Mouse (Mus musculus) layer of hippocampus, adult 9-10 months (tissue): Measurements from ENCODE around the gene Lypd6.

Experiments
- DNase-seq: peaks from one replicate; pipeline ENCODE4 v3.0.0; 2022; ENCODE audit warnings: low spot score

Lypd6 gene

DNA sequence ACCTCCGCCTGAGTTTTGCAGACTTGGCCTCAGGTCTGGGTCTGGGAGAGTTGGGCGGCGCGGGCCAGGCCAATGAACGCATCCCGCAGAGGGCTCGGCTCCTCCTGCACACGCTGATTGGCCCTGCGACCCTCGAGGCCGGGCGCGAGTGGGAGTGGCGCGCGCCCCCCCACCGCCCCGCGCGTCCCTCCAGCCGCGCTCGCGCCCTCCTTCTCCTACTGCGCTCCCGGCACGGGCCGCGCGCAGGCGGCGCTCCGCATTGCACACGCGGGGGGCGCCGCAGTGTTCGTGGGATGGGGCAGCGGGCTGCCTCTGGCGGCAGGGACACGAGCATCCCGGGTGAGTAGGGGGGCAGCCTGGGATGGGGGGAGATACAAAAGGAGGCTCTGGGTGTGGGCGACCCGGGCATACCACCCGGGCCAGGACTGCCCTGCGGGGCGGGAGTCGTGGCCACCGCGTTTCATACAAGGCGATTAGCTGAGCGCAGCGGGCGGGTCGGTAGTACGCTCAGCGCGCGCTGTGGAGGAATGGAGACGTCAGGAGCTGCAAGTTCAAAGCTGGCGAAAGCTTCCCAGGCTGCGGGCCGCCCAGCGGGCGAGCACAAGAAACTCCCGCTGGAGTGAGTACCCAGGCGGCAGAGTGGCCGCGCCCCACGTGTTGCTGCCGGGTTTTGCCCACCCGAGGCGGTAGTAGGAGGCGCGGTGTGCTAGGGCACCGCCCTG, at the start of gene Lypd6:
Gene Lypd6 (plus strand): TSS at position 184 of the 722 bp plus-strand sequence.
- DNase-seq, result no peak

DNA sequence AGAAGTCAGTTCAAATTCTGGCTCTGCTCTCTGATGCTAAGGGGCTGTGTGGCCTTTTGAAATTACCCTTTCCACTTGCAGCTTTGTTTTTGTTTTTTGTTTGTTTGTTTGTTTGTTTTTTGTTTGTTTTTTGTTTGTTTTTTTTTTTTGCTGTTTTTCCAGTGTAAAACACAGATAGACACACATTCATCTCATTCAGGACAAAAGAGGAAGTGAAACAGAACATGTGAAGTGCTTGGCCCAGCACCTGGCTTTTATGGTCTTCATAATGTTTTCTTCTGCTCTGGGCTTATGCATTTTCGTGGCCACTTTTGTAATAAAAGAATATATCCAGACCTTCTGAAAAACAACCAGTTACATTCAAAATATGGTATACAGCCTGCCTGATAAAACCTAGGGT, 46.8 kb upstream of the Lypd6 start:
- no peak for DNase-seq

DNA sequence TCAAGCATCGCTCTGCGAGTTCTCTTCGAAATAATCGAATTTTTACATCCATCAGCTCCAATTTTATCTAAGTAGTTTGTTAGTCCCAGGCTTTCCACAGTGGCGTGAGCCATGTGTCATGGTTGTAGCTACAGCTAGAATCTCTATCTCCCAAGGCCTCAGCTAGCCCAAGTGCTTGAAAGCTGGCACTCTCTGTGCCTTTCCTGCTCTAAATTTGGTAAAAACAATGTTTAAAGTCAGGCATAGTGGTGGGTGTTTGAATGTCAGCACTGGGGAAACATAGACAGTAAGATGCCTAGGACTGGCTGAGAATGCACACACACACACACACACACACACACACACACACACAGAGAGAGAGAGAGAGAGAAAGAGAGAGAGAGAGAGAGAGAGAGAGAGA, 40.7 kb upstream of the Lypd6 start:
- DNase-seq, result no peak

DNA sequence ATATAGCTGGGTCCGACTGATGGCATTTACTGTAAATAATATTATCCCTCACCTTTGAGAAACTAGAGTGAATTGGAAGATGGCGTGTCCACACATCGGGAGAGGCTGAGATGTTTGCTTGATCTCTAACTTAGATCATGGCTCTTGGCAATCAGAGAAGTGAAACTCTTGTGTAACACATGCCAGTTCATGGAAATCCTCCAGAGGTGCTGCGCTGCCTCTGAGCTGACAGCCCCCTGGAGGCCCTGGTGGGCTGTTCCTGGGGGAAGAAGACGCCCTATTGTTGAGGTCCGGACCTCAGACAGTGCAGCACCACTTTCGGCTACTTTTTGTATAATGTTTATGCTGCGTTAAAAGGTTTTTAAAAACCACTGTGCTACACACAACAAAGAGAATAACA, 37.3 kb upstream of the Lypd6 start:
- no peak for DNase-seq

DNA sequence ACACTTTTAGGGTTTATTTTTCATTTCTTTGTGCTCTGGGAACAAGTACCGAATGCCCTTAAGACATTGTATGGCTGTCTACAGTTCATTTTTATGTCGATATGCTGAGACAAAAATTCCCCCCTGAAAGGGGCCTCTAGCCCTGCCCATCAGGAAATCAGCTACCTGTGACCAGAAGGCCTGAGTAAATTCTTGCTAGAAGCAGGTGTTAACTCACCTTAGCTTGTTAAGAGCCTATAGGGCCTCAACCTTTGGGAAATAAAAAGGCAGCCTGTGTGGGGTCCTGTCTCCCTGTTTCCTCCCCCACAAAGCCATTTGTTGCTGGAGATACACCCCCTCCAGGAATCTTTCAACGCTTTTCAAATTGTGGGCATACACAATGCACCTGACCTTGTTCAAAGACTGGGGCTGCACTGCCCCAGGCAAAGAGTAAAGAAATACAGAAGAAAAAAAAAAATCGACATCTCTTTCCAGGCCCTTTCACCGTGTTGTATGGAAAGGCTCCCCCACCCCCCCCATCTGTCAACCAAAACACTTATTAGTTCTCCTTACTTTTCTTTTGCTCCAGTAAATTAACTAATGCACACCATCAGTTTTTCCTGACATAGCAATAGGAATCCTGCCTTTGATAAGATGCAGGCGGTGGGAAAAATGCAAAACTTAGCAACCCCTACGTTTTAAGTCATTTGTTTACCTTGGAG, 21.9 kb upstream of the Lypd6 start:
- DNase-seq, result no peak

DNA sequence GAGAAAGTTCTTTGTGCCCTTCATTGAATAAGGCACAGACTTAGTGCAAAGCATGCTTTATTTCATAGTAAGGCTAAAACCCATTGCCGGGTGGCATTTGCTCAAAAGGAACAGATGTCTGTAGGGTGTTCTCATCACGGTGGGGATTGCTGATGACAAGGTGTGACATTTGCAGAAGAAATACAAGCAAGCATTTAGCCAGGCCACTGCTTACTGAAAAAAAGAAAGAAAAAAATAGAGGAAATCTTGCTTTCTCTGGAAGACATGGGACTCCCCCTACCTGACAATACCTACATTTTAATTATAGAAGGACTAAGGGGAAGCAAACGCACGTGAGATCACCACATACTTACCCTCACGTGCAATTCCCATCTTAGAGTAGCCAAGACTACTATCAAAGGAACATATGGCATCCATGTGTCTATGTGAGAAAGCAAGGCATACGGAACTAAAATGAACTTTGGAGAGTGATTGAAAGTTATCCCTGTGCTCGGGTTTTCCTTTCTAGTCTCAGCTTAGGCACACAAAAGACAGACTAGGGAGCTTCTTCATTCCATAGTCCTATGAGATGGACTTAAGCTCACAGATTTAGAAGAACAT, 21.3 kb upstream of the Lypd6 start:
- no peak for DNase-seq

DNA sequence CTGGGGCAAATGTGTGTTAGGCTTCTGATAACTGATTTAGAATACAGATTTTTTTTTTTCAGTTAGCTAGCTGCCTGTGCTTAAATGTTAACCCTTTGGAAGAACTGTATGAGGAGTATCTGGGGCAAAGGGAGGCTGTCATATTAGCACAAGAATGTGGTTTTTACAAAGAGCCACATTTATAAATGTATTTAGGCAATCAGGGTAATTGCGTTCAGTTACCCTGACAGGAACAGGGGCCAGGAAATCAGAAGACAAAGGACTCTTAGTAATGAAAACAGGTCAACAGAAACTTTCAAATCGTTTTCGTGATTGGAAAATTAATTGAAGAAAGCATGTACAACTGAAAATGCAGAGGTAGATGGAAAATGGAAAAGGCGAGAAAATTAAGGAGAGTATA, 20.4 kb upstream of the Lypd6 start:
- no peak for DNase-seq

DNA sequence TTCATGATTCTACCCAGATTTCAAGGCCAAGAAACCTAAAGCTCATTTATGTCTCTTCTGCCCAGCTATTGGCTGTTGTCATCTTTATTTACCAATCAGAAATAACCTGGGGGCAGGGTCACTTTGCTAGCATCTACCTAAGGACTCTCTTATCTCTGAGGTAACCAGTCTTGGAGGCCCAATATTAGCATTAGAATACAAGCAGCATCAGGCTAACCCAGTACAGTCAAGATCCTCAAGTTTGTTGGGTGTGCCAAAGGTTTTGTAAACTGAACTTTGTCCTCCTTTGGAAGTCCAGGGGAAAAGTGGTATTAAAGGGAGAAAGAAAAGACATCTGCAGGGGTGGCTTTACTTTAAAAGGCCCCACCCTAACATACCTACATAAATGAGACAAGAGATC, 17.8 kb upstream of the Lypd6 start:
- no peak for DNase-seq

DNA sequence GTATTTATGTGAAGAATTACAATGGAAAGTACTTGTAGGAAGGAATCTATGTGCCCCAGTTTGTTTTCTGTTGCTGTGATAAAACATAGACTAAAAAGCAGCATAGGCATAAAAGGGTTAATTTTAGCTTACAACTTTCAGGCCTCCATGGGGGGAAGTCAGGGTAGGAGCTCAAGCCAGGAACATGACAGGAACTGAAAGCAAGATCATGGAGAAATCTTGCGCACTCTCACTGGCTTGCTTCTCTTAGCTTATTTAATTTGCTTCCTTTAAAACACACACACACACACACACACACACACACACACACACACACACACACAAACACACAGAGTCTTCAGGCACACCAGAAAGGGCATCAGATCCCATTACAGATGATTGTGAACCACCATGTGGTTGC, 12.3 kb upstream of the Lypd6 start:
- no peak for DNase-seq

DNA sequence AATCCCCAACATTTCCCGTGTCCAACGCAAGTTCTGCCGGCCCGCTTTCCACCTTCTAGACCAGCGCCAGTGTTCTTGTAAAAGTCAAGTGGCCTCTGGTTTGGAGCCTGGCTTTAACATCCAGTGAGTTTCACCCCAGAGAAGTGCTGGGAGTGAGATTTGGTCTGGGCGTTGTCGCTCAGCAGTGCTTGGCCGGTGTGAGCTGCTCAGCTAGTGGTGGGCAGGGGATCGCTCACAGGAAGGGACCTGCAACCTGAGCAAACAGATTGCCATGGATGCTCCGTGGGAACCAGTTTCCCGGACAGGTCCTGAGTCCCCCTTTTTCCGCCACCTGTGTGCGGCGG, 355 bp upstream of the Lypd6 start:
- no peak for DNase-seq

DNA sequence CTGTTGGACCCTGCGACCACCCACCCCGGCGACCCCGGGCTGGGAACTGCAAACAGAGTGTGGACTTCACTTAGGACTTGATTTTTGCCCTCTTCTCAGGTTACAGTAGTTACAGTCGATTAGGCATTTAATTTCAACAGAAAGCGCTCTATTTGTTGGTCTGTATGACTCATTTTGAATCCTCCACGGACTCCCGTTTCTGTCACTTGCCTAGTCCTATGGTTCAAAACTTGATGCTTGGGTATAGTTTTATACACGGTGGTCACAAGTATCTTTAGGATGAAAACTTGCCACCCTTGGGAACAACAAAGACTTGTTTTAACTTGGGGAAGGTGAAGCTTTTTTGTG, 713 bp downstream of the Lypd6 start:
- no peak for DNase-seq

DNA sequence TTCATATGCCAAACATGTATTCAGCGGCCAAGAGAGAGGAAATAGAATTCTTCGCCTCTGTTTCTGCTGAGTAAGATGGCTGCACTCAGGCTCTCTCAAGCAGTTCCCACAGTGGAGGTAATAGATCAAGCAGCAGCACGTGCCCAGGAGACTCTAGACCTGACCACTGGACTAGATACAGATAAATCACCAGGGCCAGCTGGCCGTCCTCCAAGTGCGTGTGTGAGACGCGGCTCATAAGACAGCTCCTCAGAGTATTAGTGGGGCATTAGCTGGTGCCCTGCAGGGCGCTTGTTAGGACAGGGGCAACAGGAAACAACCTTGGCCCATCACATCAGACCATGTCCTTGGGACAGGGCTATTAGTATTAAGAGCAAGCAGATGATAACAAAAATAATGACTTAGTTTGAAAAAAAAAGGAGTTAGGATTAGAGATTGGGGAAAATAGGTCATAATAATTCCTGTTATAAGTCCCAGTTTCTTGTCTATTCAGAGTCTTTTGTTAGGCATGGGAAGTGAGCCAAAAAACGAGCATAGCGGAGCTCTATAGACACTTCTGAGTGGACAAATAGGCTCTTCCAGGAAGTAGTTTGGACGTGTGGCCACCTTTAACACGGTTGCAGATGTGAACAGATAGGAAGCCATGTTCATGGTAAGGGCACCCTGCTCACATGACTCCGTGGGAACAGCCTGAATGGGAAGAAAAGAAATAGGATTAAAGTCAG, 3.5 kb downstream of the Lypd6 start:
- no peak for DNase-seq

DNA sequence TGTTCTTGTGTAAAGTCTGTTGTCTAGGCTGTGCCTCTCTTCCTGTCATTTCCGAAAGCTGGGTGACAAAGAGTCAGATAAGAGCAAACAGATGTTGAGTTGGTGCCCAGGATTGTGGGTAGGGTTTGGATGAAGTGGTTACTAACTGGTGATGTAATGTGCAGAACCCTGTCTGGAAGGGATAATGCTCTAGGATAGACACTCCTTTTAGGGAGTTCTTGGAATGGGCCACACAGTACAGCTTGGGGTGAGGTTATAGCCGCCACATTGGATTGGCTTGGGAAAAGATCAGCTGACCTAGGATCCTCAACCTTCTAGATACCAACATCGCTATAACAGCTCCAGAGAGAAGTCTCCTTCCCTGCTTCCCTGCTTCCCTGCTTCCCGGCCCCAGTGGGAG, 5.9 kb downstream of the Lypd6 start:
- DNase-seq, result no peak

DNA sequence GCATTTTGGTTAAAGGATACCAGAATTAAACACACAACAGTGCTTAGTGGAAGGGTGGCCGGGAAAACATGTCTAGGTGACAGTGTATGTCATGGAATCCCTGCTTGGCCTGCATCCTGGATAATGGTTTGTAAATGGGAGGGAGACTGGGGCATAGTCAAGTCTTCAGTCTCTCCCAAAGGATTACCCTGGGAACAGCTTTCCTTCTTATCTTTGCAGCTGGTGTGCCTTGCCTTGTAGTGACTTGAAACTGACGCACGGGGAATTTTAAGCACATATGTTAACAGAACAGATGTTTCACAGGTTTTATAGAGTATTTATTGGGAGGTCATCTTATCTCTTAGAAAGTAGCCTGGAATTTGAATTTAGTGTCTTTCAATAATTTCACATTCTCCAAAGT, 18.5 kb downstream of the Lypd6 start:
- DNase-seq, result no peak

DNA sequence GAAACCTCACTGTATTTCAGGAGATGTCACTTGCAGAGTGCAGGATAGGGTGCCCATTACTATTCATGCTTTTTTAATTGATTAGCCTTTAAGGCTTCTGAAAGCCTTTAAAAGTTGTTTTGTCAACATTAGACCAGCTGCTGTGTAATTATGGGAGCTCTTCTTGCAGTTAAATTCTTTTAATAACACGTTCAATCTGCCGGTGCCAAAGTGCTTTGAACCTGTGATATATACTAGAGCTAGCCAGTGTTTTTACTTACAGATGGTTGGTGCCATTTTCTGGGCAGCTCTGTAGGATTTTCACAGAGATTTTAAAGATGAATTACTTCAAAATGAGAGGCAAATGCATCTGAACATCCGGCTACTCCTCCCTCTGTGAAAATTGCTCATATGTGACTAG, 21.5 kb downstream of the Lypd6 start:
- DNase-seq, result no peak

DNA sequence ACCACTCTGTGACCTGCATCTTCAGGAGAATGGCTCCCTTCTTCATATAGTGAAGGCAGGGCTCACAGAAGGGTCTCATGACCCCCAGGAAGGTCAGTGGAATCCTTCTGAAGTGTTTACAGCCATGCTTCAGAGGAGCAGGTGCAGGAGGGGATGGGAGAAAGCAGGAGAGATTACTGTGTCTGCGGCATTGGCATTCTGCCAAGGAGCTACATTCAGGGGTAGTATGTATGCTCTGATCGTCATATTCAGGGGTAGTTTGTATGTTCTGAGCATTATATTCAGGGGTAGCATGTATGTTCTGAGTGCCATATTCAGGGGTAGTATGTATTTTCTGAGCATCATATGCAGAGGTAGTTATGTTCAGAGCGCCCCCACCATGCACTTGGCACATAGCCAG, 30.1 kb downstream of the Lypd6 start:
- no peak for DNase-seq

DNA sequence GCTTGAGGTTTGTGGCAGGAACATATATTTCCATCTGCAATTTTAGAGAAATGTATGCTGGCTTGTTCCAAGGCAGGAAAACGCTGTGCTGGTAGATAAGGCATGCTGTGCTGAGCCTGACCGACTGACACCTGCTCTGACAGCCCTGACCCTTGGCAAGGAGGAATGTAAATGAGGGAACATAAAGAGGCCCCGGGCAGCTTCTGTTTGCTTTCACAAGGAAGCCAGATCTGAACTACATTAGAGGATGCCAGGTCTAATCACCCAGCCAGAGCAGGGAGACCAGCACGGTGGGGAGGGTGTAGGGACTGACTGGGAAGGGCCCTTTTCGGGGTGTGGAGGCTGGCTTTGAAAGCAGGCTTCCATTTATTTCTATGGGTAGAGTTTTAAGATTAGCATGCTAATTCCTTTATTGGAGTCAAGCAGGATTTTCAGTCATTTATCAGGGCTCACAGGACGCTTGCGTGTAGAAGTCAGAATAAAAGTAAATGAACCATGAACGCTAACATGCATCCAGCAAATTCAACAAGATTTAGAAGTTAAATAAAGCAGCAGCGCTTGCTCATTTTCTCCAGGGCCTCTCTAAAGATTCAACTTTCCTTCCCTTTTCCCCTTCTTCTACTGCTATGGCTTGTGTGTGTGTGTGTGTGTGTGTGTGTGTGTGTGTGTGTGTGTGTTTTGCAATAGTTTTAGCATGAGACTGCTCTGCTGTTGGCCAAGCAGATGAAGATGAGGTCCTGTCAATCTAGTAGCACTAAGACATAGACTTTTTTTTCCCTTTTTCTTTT, 34.3 kb downstream of the Lypd6 start:
- no peak for DNase-seq

DNA sequence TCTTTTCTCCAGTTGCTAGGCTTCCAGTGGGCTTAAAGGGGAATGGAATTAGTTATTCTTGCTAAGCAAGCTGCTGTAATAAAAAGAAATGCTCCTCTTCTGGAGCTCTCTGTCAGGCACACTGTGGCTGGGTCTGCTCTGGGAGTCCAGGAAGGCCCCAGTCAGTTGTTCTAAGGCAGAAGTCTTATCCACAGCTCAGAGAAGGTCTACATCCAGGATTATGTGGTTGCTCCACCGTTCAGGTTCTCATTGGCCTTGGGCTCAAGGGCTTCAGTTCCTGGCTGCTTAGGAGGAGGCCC, 34.9 kb downstream of the Lypd6 start:
- no peak for DNase-seq

DNA sequence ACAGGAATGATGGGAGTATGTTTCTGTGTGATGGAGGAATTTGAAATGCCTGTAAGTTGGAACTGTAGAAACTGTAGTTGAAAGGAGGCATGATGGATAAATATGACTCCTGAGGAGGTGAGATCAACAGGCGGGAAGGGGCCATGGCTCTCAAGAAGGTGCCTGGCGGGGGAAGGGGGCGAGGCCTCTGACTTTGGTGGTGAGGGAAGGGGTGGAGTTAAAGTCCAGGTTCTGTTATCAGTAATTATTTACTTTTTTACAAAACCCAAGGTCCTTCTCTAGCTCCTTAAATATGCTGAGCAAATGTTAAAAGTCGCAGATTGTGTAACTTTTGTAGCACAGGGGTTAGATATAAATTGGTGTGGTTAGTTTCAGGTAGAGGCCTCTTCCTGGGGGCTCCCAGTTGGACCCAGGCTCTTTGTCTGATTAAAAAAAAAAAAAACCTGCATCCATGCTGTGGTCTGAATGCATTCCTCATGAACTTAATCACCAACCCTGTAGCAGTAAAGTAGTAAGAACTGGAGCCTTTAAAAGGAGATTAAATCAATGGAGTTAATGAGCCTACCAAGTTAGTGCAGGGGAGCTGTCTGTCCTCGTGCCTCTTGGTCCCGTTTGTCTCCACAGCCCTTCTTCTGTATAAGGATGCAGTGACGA, 37.7 kb downstream of the Lypd6 start:
- no peak for DNase-seq

DNA sequence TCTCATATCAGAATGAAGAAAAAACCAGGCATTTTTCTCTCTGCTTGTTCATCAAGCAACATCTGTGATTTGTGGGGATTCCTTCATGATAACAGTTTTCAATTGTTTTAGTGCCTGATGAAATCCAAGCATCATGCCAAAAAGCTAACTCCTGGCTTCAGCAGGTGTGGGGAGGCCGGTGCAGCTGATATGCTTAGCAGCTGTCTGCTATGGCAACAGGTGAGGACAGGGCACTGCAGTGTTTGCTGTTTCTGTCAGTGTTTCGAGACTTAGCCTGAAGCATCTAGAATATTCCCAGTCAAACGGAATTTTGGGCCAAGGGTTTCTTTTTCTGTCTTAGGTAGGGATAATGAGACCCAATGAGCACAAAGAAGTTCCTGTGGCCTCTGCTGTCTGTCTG, 39.4 kb downstream of the Lypd6 start:
- DNase-seq, result no peak

DNA sequence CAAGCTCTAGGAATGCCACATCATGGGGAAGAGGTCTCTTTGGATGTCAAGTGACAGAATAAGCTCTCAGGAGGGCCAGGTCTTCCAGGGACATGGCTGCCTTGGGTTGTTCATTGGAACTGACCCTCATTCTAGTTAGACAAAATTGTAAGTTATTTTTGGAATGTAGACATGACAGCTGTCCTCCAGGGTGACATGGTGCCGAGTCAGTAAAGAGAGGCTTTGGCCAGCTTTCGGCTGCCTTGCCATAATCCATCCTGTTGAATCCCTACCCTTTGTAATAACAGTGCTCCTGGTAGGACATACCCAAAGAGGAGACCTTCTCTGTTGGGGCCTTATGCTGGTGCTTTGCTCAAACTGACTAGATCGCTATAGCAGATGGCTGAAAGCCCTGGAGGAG, 39.8 kb downstream of the Lypd6 start:
- no peak for DNase-seq

DNA sequence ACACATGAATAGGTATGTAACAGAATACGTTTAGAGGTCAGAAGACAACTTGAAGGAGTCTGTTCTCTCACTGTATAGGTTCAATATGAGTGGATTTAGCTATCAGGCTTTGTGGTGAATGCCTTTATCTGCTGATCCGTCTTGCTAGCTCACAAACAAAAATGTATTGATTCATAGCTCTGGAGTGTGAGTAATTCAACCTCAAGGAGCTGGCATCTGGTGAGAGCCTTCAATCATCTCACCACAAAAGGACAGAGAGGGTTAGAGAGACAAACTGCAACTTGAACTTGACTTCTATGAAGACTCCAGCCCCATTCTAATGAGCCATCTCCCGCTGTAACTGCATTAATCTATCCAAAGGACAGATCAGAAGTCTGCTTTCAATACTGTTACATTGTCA, 40.6 kb downstream of the Lypd6 start:
- no peak for DNase-seq
